Mouse (Mus musculus) MEL (cell line): ENCODE data around the gene Vps35l. TPM values are rescaled to one million over a fixed set of nuclear protein-coding genes. Genes with fewer than 3 reads are reported as not detected.

Experiments
- DNase-seq: peaks from one replicate; pipeline ENCODE4 v3.0.0; 2011; ENCODE audit warnings: low read depth, low spot score
- H3K27ac ChIP-seq: 2 replicates; pipeline ENCODE4 v1.5.1; 2012; ENCODE audit warnings: low read depth, mild to moderate bottlenecking, control low read depth, low read length, moderate library complexity; ENCODE audit not compliant: control insufficient read depth
- H3K27me3 ChIP-seq, 2 experiments: fragments of 150-350 bp in 1 of 2; sonication (generic) in 1 of 2; 2 replicates each; pipeline ENCODE4 v1.6.1; 2012; ENCODE audit warnings: low read length in 2 of 2, mild to moderate bottlenecking in 2 of 2, improper control_type of control experiment in 1 of 2, moderate library complexity in 1 of 2; ENCODE audit not compliant: insufficient read depth in 2 of 2, control insufficient read depth in 1 of 2
- H3K36me3 ChIP-seq, 2 experiments: 2 replicates each; pipeline ENCODE4 v1.6.1; 2012 to 2014; ENCODE audit warnings: low read length in 2 of 2, improper control_type of control experiment in 1 of 2, inconsistent platforms in 1 of 2, mild to moderate bottlenecking in 1 of 2; ENCODE audit not compliant: insufficient read depth in 2 of 2, control insufficient read depth in 1 of 2
- H3K4me1 ChIP-seq, 2 experiments: fragments of 150-350 bp in 1 of 2; sonication (generic) in 1 of 2; 2 replicates each; pipeline ENCODE4 v1.6.1; 2012; ENCODE audit warnings: low read length in 2 of 2, improper control_type of control experiment in 1 of 2, mild to moderate bottlenecking in 1 of 2; ENCODE audit not compliant: insufficient read depth in 2 of 2, control insufficient read depth in 1 of 2
- H3K4me3 ChIP-seq, 2 experiments: fragments of 150-350 bp in 1 of 2; sonication (generic) in 1 of 2; 2 replicates each; pipeline ENCODE4 v1.5.1; 2012; ENCODE audit warnings: low read depth in 2 of 2, low read length in 2 of 2, mild to moderate bottlenecking in 2 of 2, moderate library complexity in 2 of 2, control low read depth in 1 of 2, improper control_type of control experiment in 1 of 2; ENCODE audit not compliant: control insufficient read depth in 1 of 2, insufficient read depth in 1 of 2
- H3K79me2 ChIP-seq: 2 replicates; pipeline ENCODE4 v1.6.1; 2012; ENCODE audit warnings: mild to moderate bottlenecking, low read length, moderate library complexity; ENCODE audit not compliant: control insufficient read depth, poor library complexity, insufficient read depth
- H3K9ac ChIP-seq: 2 replicates; pipeline ENCODE4 v1.6.1; 2012; ENCODE audit warnings: low read depth, mild to moderate bottlenecking, control low read depth, low read length, moderate library complexity; ENCODE audit not compliant: control insufficient read depth, poor library complexity, severe bottlenecking
- H3K9me3 ChIP-seq: fragments of 150-350 bp; sonication (generic); replicated peaks from 2 replicates; pipeline ENCODE4 v1.6.1; 2012; ENCODE audit warnings: mild to moderate bottlenecking, low read length, improper control_type of control experiment, moderate library complexity; ENCODE audit not compliant: insufficient read depth
- BHLHE40 ChIP-seq: IDR thresholded peaks from 2 replicates; pipeline ENCODE4 v1.6.1; 2012; ENCODE audit warnings: low read depth, mild to moderate bottlenecking, inconsistent platforms, low read length, improper control_type of control experiment, borderline replicate concordance
- CHD2 ChIP-seq: IDR thresholded peaks from 2 replicates; pipeline ENCODE4 v1.6.1; 2011; ENCODE audit warnings: low read length, improper control_type of control experiment
- CTCF ChIP-seq, 3 experiments: IDR thresholded peaks in 2 of 3; conservative IDR thresholded peaks in 1 of 3; 2 replicates each; pipeline ENCODE4 v1.5.1; 2011 to 2012; ENCODE audit warnings: low read length in 3 of 3, low read depth in 2 of 3, mild to moderate bottlenecking in 2 of 3, improper control_type of control experiment in 1 of 3, inconsistent platforms in 1 of 3, mixed read lengths in 1 of 3, moderate library complexity in 1 of 3; ENCODE audit not compliant: control insufficient read depth in 1 of 3, insufficient read depth in 1 of 3, poor library complexity in 1 of 3, severe bottlenecking in 1 of 3
- ELF1 ChIP-seq: IDR thresholded peaks from 2 replicates; pipeline ENCODE4 v1.6.1; 2014; ENCODE audit warnings: low read depth, mild to moderate bottlenecking, inconsistent platforms, low read length, improper control_type of control experiment, moderate library complexity
- ETS1 ChIP-seq: IDR thresholded peaks from 2 replicates; pipeline ENCODE4 v1.6.1; 2012; ENCODE audit warnings: low read depth, mild to moderate bottlenecking, inconsistent platforms, low read length, improper control_type of control experiment, moderate library complexity
- HCFC1 ChIP-seq: IDR thresholded peaks from 2 replicates; pipeline ENCODE4 v1.6.1; 2012; ENCODE audit warnings: low read depth, mild to moderate bottlenecking, inconsistent platforms, low read length, improper control_type of control experiment, moderate library complexity
- JUND ChIP-seq: IDR thresholded peaks from 2 replicates; pipeline ENCODE4 v1.6.1; 2011; ENCODE audit warnings: low read depth, mild to moderate bottlenecking, improper control_type of control experiment, low read length
- KAT2A ChIP-seq: conservative IDR thresholded peaks from 2 replicates; pipeline ENCODE4 v1.6.1; 2012; ENCODE audit warnings: low read depth, low read length, improper control_type of control experiment, inconsistent platforms
- MAFK ChIP-seq: IDR thresholded peaks from 2 replicates; pipeline ENCODE4 v1.6.1; 2011; ENCODE audit warnings: low read depth, mild to moderate bottlenecking, low read length, improper control_type of control experiment, borderline replicate concordance
- MAX ChIP-seq: IDR thresholded peaks from 2 replicates; pipeline ENCODE4 v1.6.1; 2011; ENCODE audit warnings: low read length, improper control_type of control experiment
- MXI1 ChIP-seq: IDR thresholded peaks from 2 replicates; pipeline ENCODE4 v1.6.1; 2011; ENCODE audit warnings: mild to moderate bottlenecking, low read depth, low read length, improper control_type of control experiment
- MYB ChIP-seq: IDR thresholded peaks from 2 replicates; pipeline ENCODE4 v1.6.1; 2011; ENCODE audit warnings: mild to moderate bottlenecking, low read depth, low read length, improper control_type of control experiment
- NELFE ChIP-seq: IDR thresholded peaks from 2 replicates; pipeline ENCODE4 v1.6.1; 2011; ENCODE audit warnings: low read depth, low read length, improper control_type of control experiment
- NRF1 ChIP-seq: IDR thresholded peaks from 2 replicates; pipeline ENCODE4 v1.6.1; 2014; ENCODE audit warnings: low read depth, mild to moderate bottlenecking, inconsistent platforms, low read length, improper control_type of control experiment, moderate library complexity; ENCODE audit not compliant: poor library complexity, insufficient read depth, severe bottlenecking
- POLR2AphosphoS2 ChIP-seq: IDR thresholded peaks from 2 replicates; pipeline ENCODE4 v1.6.1; 2011; ENCODE audit warnings: low read length, improper control_type of control experiment
- RCOR1 ChIP-seq: IDR thresholded peaks from 2 replicates; pipeline ENCODE4 v1.6.1; 2012; ENCODE audit warnings: low read depth, mild to moderate bottlenecking, inconsistent platforms, low read length, improper control_type of control experiment
- SIN3A ChIP-seq: IDR thresholded peaks from 2 replicates; pipeline ENCODE4 v1.6.1; 2012; ENCODE audit warnings: low read length, improper control_type of control experiment, inconsistent platforms
- SMC3 ChIP-seq: IDR thresholded peaks from 2 replicates; pipeline ENCODE4 v1.6.1; 2011; ENCODE audit warnings: low read depth, low read length, improper control_type of control experiment
- TCF12 ChIP-seq: IDR thresholded peaks from 2 replicates; pipeline ENCODE4 v1.6.1; 2014; ENCODE audit warnings: low read depth, mild to moderate bottlenecking, inconsistent platforms, low read length, improper control_type of control experiment, moderate library complexity
- UBTF ChIP-seq: IDR thresholded peaks from 2 replicates; pipeline ENCODE4 v1.6.1; 2012; ENCODE audit warnings: low read depth, mild to moderate bottlenecking, inconsistent platforms, low read length, improper control_type of control experiment, moderate library complexity, borderline replicate concordance; ENCODE audit not compliant: insufficient read depth
- ZC3H11A ChIP-seq: IDR thresholded peaks from 2 replicates; pipeline ENCODE4 v1.6.1; 2012; ENCODE audit warnings: low read depth, mild to moderate bottlenecking, inconsistent platforms, low read length, improper control_type of control experiment
- ZMIZ1 ChIP-seq: IDR thresholded peaks from 2 replicates; pipeline ENCODE4 v1.6.1; 2012; ENCODE audit warnings: low read depth, mild to moderate bottlenecking, inconsistent platforms, low read length, improper control_type of control experiment, moderate library complexity
- polyA plus RNA-seq, 2 experiments: library from polyadenylated mRNA; stranded (reverse) in 1 of 2; unstranded in 1 of 2; fragments of >175 nt in 1 of 2; fragments of >200 nt in 1 of 2; gene quantifications; 2 replicates each; pipeline versions ENCODE4 v1.2.1 to v1.2.4; 2012; ENCODE audit warnings: low replicate concordance in 2 of 2, low read depth in 1 of 2; ENCODE audit not compliant: insufficient read length in 2 of 2, insufficient read depth in 1 of 2, missing spikeins in 1 of 2
- total RNA-seq: library from RNA; depleted of rRNA; stranded (reverse); fragments of 300-350 nt; gene quantifications from 2 replicates; pipeline ENCODE4 v1.2.3, GENCODE M21; 2012

The Vps35l gene
- total and polyA plus RNA-seq, 3 experiments = 37.6 to 87.4 TPM; not detected in 1

GRCm38 (mm10) chr7:118773027-118773426, 33.0 kb downstream of the Vps35l start:
- Histone ChIP-seq H3K27ac (no peak overlapping the region), H3K27me3 (no peaks in the 10 kb centered on the region), H3K36me3 (peaks cover 0 to 9% of the 10 kb centered on the region in 2 experiments; a peak in 2 of 4 replicates), H3K4me1 (peaks cover 0 to 11% of the 10 kb centered on the region in 2 experiments; a peak in 3 of 4 replicates), H3K9ac (no peak overlapping the region), H3K9me3 (no peaks in the 10 kb centered on the region), H3K4me3 (no peak overlapping the region), H3K79me2 (no peaks in the 10 kb centered on the region)
- no peak for DNase-seq
- TF ChIP-seq MYB (no peak), HCFC1 (no peak), NRF1 (no peak), POLR2AphosphoS2 (no peak)

- Histone ChIP-seq H3K4me1 (peaks cover 0 to 12% of the 10 kb centered on the region in 2 experiments; a peak in 3 of 4 replicates), H3K36me3 (peaks cover 0 to 9% of the 10 kb centered on the region in 2 experiments; a peak in 2 of 4 replicates), H3K27ac (no peak overlapping the region), H3K27me3 (no peaks in the 10 kb centered on the region), H3K9me3 (no peaks in the 10 kb centered on the region), H3K4me3 (no peak overlapping the region), H3K9ac (no peak overlapping the region), H3K79me2 (no peaks in the 10 kb centered on the region)
- TF ChIP-seq HCFC1 (no peak), JUND (no peak), CTCF (IDR thresholded peaks at IDR 0.05 in 2 of 3, conservative IDR thresholded peaks at IDR 0.05 in 1 of 3; ENCODE audit: control insufficient read depth in 1 of 3, insufficient read depth in 1 of 3, low read depth in 2 of 3, low read length in 3 of 3, poor library complexity in 1 of 3, severe bottlenecking in 1 of 3) (no peak), NRF1 (no peak), MXI1 (no peak), SMC3 (no peak), SIN3A (no peak), NELFE (no peak), KAT2A (no peak), ZC3H11A (no peak), ETS1 (no peak), UBTF (no peak), RCOR1 (no peak)
- DNase-seq = no peak
Measured at GRCm38 (mm10) chr7:118775991-118776390, 36.0 kb downstream of the Vps35l start.

GRCm38 (mm10) chr7:118776491-118776890, 36.5 kb downstream of the Vps35l start:
- Histone ChIP-seq H3K4me1 (peaks cover 0 to 12% of the 10 kb centered on the region in 2 experiments; a peak in 3 of 4 replicates), H3K27ac (no peak overlapping the region), H3K79me2 (no peaks in the 10 kb centered on the region), H3K9me3 (no peaks in the 10 kb centered on the region), H3K27me3 (no peaks in the 10 kb centered on the region), H3K36me3 (peaks cover 0 to 9% of the 10 kb centered on the region in 2 experiments; a peak in 2 of 4 replicates), H3K4me3 (no peak overlapping the region), H3K9ac (no peak overlapping the region)
- no peak for DNase-seq
- no peak for TF ChIP-seq KAT2A
- no peak for TF ChIP-seq ELF1
- no peak for TF ChIP-seq CHD2
- no peak for TF ChIP-seq ZMIZ1
- TF ChIP-seq TCF12 = no peak
- TF ChIP-seq MYB = no peak
- TF ChIP-seq MAX = no peak
- TF ChIP-seq MAFK = no peak
- TF ChIP-seq HCFC1 = no peak
- TF ChIP-seq SMC3 = no peak
- TF ChIP-seq BHLHE40 = no peak
